Mouse (Mus musculus) embryo, embryonic 10 days (tissue): ENCODE results near the gene Pkp3.

Source experiments
- DNase-seq: peaks from one replicate; pipeline ENCODE4 v3.0.0-alpha.2; 2015; ENCODE audit warnings: low spot score

Gene Pkp3

GRCm38 (mm10) chr7:141094487-141095205 lies 16.6 kb downstream of the Pkp3 start:
- DNase-seq, result no peak

- DNase-seq, result no peak
These were observed 18.0 kb downstream of the Pkp3 start for GRCm38 (mm10) chr7:141096021-141096420.

GRCm38 (mm10) chr7:141096649-141097056 lies 18.6 kb downstream of the Pkp3 start:
- DNase-seq, result no peak

- no peak for DNase-seq
These were observed 19.2 kb downstream of the Pkp3 start for GRCm38 (mm10) chr7:141097177-141097576.

DNA sequence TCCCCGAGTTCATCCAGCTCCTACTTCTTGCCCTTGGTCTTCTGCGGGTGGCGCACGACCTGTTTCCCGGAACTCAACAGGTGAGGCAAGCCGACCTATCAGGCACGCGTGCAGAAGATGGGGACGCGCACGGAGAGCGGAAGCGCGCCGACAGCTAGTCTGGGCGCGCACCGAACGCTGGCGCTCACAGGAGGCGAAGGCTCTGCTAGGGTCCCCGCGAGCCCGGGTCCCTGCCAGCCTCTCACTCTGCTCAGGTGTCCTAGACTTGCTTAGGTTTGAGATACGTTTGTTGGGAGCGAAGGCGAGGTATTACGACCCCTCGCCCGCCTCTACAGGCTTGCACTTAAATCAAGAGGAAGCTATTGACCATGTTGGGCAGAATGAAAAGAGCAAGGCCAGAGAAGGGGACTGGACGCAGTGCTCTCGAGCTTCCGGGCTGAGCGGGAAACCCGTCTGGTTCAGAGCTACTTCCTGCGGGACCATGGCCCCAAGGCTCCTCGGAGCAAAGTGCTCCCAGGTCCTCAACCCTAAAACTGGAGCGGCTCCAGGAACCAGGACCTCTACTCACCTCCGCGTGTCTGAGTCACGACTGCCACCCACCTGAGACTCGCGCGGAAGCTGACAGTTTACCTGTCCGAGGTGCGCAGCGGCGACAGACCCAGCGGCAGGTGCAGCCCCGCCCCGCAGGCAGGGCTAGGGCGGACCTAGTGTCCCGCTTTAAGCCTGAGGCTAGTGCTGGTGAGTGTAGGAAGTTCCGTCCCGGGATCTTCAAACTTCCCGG lies 22.1 kb downstream of the Pkp3 start, which contains the start of gene Sigirr:
Gene Sigirr, minus strand, starts transcription at position 662 of the 781 bp plus-strand sequence.
- peak; percentile 70 for DNase-seq

- no peak for DNase-seq
These were observed 25.1 kb downstream of the Pkp3 start for GRCm38 (mm10) chr7:141103161-141103560.

DNA sequence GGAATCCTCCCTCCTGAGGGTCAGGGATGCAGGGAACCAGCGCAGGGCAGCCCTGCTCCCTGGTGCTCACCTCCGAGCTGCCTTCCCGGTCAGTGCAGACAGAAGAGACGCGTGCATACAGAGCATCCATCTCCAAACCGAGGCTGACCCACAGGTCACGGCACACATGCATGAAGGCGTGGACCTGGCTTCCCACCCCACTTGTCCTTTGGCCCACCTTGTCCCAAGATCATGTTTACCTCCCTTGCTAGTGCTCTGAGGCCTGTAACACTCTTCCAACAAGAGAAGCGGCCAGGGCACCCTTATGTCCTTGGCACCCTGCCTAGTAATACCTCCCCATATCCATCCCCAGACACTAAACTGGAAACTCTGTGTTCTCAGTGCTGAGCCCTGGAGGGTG lies 37.9 kb downstream of the Pkp3 start:
- DNase-seq, result no peak

- DNase-seq, result no peak
These were observed 39.6 kb downstream of the Pkp3 start, which contains the start of gene Ano9 for GRCm38 (mm10) chr7:141117636-141118035. TSS of gene Ano9 (minus strand) at chr7:141117806.

- no peak for DNase-seq
These were observed 41.5 kb downstream of the Pkp3 start for GRCm38 (mm10) chr7:141119487-141119886.

DNA sequence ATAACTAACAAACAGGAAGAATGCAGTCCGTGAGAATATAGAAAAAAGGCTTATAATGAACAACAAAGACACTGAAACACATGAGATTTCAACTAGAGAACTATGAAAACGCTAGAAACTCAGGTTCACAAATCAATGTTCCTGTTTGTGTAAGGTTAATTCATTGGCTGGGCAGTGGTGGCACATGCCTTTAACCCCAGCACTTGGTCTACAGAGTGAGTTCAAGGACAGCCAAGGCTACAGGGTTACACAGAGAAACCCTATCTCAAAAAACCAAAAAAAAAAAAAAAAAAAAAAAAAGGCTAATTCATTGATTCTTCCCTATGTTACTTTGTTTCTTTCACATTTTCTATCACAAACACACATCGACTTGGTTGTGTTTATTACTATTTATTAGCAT lies 42.6 kb downstream of the Pkp3 start:
- no peak for DNase-seq

DNA sequence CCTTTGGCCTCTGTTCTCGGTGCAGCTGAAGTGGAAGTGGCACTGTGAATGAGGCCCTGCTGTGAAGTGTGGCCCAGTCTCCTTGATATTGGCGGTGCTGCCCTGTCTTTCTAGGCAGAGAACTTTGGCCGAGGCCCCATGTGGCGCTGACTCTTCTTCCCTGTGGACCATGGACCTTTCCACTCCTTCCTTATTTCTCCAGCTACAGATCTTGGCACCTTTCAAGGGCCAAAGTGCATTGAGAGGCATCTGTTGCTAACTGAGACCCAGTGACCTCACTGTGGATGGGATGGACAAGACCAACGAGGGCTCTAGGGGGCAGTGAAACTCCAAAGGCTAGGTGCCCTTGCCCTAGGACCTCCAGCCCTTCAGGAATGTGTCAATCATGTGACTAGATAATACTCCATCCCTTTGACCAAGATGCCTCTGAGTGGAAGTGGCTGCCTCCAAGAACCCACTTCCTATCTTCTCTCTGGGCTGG lies 43.1 kb downstream of the Pkp3 start:
- no peak for DNase-seq

GRCm38 (mm10) chr7:141122245-141122644 lies 44.2 kb downstream of the Pkp3 start, which contains the start of gene Ptdss2:
TSS of gene Ptdss2 (plus strand) at chr7:141122382.
- peak; percentile 64 for DNase-seq

GRCm38 (mm10) chr7:141122689-141123516 lies 44.9 kb downstream of the Pkp3 start:
- peak; percentile 98 for DNase-seq

GRCm38 (mm10) chr7:141123517-141123856 lies 45.5 kb downstream of the Pkp3 start:
- no peak for DNase-seq

DNA sequence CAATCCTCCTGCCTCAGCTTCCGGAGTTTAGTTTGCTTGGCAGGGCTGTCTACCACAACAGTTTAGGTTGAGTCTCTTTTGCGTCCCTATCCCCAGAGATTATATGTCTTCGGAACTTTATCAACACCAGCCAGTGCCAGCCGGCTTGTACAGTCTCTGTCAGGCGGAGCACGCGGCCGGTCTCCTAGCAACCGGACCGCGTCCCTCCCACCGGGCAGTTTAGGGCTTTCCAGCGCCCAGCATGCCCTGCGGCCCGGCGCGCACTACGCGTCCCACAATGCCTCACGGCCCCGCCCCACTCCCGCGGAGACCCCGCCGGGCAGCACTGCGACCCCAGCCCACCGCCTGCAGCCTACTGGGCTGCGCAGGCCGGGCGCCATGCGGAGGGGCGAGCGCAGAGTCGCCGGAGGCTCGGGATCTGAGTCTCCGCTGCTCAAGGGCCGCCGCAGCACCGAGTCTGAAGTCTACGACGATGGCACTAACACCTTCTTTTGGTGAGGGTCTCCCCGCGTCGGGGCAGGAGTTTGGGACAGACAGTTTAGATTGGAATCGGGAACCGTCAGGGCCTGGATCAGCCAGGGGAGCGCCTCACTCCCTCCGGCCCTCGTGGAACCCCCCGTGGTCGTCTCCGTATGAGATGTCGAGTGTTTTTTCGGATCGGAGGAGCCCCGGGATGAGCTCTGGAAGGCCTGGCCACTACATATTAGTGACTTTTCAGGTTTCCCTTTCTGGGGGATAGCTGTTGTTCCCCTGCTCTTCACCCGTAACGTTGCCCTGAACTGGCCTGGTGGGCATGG lies 53.2 kb downstream of the Pkp3 start:
- DNase-seq, result peak; percentile 98

DNA sequence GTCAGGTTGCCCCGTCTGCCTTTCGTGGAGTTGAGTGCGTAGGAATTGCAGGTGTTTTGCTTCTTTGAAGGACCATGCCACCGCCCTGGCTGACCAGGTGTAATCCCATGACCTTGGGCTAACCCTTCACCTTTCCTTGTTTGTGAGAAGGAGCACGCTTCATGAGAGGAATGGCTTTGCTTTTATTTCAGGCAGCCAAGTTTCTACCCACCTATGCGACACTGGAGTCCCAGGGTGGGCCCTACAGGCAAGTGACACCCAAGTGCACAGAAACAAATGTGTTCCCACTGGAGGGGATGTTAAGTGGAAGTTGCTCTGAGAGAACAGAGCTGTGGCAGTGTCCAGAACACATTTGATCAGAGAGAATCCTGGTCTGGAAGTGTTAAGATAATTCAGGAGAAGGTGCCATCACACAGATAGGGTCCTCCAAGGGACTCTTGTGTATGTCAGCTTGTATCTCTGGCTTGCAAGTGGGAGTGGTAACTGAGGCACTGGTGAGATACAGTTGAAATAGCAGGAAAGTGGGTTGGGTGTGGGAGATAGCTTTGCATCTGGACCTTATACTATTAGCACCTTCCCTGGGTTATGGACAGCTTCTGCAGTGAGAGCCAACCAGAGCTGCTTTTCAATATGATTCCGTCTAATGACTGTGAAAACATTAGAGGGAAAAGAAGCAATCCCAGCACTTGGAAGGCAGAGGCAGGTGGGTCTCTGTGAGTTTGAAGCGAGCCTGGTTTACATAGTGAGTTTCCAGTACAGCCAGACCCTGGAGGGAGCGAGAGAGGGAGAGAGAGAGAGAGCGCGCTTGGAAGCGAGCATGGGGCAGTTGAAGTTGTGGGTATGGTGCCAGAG lies 54.1 kb downstream of the Pkp3 start:
- DNase-seq, result peak; percentile 13
